Mouse (Mus musculus) MEL-GATA-1-ER (cell line): ENCODE results near the gene Ptpre.
A peak's percentile ranks its signal among the peaks of the same experiment; 100 is the strongest.
"Not testable (repeated sequence)": the region's sequence is repeated elsewhere in the genome, so short reads cannot be mapped to it uniquely, and the experiment has no call there.

Source experiments
- DNase-seq: peaks from one replicate; pipeline ENCODE4 v3.0.0-alpha.2; 2012; ENCODE audit warnings: low read depth; ENCODE audit errors: extremely low read depth

The Ptpre gene

DNA sequence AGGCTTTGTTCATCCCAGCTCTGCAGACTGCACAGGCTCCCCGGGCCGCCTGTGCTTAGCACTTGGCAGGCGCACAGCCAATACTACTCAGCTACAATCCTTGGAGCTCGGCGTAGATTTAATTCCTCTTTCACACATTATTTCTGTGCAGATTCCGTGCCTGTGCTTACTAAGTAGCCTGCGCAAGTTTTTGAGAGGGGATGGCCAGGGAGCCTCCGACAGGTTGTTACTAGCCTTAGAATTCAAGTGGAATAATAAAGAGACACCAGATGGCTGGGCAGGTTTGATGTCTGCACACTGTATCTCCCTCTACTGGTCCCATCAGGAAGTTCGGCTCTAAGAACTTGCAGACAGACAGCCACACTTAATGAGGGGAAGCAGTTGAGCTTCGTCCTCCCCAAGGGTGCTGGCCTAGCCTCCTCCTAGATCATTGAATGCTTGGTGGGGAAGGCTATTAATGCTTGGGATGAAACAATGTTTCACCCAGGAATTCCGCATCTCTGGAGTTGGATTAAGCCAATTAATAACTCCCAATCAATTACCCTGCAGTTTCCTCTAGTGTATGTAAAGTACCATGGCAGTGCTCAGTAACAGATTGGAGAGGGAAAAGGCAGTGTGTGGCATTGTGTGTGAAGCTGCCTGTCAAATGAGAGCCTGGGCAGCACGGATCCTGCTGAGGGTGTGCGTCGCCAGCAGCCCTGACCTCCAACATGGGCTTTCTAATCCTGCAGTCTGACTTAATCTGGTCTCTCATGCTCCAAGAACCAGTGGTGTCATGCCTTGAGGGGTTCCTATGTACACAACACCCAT, 104.6 kb downstream of the Ptpre start:
- peak; percentile 18 for DNase-seq

DNA sequence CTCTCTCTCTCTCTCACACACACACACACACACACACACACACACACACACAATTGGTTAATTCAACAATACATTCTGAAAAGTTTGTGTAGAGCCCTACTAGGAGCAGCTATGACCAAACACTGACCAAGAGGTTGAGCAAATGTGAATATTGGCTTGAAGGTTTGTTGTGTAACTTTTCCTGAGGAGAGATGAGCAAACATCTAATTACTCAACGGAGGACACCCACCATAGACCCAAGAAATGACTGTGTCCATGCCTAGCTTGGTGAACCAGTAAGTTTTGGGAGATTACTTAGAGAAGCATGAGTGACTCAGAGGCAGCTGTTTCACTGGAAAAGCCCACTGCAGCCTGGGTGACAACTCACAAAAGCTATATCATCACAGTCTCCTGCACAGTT, 107.2 kb downstream of the Ptpre start:
- DNase-seq = no peak

DNA sequence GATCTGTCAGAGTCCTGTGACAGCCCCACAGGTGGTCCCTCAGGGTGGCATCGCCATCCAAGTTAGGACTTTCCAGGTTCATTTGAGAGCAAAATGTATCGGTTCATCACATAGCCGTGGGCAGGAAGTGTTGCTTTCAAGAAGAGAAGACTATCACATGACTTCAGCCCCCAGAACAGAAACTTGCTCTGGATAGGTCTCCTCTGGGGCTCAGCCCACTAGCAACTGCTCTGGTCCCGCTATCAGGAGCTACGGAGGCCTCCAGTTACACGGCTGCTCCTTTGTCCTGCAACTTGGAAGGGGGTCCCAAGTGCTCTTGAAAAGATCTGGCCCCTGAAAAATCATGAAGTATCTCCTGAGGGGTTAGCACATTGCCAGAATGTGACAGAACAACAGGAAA, 109.7 kb downstream of the Ptpre start:
- no peak for DNase-seq

DNA sequence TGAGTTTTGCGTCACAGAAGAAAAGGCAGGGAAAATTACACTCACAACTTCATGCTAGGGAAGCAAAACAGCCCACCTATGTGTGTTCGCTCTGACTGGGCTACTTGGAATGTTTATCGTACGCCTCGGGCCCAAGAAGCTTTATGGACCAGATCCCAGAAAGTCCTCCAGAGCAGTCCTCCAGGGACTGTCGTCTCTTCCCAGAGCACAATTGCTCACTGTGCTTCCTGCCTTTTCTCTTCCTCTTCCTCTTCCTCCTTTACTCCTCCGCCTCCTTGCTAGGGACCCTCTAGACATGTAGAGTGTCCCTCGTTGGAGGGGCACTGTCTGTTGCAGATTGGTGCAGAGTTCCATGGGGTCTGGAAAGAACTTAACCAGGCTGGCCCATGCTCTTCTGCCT, 111.5 kb downstream of the Ptpre start:
- no peak for DNase-seq

DNA sequence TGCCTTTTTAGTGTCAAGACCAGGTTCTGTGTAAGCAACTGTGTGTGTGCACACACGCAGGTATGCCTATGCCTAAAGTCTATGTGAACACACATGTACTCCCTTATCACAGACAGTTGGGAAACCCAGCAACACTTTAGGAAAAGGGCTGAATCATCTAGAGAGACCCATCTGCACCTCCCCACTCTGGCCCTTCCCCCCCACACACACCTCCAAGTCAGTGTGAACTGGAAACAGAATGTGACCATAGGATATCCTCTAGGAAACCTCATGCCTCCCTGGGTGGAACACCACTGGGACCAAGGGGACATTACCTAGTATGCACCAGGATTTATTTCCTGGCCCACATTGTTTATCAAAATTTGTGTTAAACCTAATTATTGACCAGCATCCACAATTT, 112.0 kb downstream of the Ptpre start:
- no peak for DNase-seq

DNA sequence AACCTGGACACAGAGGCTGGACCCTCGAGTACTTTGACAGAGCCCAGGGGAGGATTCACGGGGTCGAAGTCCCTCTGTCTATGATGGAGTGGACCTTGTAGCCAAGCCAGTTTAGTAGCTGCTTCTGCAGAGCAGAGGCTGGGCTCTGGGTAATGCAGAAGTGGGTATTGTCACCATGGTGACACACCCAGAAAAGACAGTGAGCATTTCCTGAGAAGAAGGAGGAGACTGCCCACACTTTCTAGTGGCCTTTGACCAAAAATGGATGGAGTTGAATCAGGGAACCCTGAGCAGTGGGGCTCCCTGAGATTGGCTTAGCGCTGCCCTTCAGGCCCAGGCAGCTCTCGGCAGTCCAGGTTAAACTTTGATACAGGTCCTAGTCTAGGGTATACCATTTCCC, 112.8 kb downstream of the Ptpre start:
- DNase-seq = no peak

DNA sequence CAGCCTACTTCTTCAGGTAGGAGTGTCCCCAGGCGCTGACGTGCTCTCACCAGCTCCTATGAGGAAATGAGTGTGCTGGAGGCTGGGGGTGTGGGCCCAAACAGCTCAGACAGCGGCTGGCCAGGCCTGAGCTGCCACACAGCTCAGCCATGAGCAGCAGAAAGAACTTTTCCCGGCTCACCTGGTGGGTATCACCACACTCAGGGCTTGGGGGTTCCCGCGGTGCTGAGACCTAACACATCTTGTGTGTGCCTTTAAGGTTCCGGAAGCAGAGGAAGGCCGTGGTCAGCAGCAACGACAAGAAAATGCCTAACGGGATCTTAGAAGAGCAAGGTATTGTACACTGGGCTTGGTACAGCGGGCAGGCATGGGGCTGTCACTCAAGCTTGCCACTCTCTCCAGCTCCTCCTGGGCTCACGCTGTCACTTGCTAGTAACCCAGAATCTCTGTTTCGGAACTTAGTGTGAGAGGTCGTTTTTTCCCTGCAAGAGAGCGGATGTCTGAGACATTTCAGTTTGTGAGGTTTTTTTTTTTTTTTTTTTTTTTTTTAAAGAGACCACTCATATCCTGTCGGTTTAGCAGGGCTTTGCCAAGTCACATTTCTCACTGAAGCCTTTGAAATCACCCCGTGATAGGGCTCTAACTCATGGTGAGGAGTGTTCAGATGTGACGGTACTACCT, 114.7 kb downstream of the Ptpre start:
- DNase-seq = no peak

DNA sequence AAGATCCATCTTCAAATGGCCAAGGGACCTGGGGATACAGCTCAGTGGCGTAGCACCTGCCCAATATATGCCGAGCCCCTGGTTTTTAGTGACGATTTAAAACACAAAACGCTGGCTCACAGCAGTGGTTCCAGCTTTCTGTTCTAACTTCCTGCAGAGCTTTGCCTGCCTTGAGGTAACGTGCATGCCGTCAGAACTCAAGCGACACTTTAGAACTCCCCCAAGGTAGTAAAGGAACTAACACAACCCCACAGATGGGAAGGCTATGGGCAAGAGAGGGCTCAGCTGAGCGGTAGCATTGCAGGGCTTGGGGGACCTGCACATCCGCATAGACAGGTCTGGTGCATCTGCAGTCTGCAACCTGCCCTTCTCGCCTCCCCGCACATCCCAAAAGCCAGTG, 115.5 kb downstream of the Ptpre start:
- DNase-seq = no peak

DNA sequence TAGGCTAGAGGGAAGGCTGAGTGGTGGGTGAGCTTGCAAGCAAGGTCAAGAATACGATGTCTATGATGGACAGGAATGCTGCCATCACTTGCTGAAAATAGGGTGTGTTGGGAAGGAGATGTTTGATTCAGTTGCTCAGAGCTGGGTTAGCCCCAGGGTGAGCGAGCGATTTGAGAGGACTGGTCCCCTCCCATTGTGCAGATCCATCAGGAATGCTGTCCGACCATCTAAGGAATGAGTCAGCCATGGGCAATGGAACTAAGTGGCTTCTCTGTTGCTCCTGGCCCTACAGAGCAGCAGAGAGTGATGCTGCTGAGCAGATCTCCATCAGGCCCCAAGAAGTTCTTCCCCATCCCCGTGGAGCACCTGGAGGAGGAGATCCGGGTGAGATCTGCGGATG, 116.3 kb downstream of the Ptpre start:
- no peak for DNase-seq

DNA sequence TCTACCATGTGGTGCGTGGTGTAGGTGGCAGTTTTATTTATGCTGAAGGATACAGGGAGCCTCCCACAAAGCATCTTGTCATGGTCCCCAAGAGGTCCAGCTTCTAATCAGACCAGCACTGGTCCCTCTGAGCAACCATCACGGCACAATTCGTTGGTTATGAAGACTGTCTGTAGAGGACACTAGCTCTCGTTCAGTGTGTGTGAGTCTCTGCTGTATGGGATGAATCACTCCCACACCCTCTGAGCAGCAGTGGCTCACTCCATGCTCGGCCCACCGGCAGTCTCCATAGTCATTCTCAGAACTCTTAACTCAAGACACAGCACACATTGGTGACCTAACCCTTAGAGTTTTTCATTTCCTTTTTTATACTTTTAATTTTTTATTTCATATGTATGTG, 117.0 kb downstream of the Ptpre start:
- DNase-seq = no peak

DNA sequence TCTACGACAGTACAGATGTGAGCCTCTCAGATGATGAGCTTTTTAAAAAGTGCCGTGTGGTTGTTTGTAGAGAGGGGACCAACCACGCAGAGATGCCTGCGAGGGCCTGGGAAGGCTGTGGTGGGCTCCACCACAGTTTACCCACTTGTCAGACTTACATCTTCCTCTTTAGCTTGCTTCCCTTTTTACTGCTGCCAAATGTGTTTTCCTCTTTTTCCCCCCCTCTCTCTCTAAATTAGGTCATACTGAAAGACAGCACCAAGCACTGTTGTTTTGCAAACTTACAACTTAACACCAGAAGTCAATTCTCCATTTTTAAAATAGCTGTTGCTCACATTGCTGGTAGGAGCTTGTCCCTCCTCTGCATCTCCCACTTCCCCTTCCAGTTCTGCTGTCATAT, 117.8 kb downstream of the Ptpre start:
- peak; percentile 43 for DNase-seq

DNA sequence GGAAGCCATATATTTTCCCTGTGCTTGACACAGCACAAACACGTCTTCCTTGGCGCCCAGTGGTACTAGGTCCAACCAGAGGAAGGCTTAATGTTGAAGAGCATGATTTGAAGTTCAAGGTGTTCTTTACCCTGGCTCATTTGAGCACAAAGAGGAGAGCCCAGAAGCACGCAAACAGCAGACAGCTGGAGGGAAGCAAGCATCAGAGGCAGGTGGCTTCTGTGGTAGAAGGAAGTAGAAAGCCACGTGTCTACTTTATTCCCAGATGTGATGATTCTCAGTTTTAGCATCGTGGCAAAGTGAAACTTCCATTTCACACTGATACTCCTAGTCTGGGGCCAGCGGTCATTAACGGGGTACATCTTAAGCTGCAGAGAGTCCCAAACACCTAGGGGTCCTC, 120.9 kb downstream of the Ptpre start:
- DNase-seq = no peak

DNA sequence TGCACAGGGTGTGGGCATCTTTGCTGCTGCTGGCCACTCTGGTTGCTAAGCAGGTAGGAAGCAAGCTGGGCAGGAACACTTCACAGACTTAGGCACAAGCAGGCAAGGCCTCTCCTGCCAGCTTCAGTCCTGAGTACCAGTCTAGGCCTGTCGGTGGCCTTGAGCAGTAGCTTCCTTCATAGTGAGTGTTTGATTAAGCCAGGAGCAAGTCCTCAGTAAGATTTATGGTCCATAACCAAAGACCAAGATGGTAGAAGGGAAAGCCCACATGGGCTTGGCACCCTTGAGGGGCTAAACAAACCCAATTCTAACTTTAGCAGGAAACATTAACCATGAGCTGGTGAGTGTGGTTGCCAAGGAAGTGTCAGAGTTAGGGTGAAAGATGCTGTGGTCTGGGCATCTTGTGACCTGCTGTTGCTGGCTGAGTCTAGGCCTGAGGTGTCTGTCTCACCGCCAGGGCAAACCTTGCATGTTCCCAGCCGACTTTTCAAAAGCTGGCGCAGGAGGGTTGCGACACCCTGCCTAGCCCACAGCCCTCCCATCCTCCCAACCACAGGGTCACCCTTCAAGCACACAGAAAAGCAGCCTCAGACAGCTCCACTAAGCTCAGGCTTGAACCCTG, 122.1 kb downstream of the Ptpre start:
- DNase-seq = no peak

DNA sequence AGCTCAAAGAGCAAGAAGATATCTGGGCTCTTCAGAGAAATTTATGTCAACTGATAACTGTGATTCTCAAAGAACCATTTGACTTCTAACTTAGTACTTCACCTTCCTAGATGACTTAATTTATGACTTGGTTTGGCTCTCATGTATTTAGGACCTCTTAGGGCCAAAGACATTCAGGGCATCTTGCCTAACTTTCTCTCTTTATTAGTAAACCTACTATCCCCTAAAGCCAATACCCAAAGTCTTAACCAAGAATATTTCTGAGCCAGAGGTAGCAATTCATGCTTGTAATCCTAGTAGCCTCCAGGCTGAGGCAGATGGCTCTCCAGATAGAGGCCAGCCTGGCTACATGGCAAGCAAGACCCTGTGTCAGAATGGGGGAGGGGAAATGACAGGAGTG, 123.0 kb downstream of the Ptpre start:
- no peak for DNase-seq

DNA sequence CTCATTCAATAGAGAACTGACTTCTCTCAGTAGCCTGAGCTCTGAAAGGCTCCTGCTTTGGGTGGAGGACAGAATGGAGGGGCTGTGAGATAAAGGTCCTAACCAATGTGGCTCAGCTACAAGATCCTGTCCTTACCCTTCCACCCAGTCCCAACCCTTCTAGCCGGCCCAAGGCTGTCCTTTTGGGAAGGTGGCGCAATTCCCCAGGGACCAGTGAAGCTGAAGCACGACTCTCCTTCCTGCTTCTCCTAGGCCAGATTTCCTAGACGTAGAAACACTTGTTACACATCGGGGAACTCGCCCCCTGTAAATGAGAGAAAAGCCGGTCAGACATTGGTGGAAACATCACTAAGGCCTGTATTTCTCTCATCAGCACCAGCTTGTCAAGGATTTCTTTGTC, 126.9 kb downstream of the Ptpre start:
- DNase-seq = no peak

DNA sequence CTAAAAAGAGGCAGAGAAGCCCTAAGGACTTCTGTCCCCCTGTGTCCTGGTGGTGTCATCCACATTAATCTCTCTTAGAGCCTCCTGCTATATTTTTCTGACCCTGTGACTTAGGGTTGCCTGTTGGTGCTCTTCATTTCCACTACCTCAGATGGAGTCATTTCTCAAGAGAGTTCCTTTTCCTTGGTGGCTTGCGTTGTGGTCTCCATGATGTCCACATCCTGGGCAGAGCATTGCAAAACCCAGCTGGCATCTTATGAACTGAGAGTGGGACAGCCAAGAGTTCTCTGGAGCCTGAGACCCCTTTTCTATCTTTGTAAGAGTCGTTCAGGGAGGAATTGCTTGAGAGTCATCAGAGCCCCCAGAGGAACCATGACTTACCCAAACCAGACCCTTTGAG, 129.0 kb downstream of the Ptpre start:
- no peak for DNase-seq

DNA sequence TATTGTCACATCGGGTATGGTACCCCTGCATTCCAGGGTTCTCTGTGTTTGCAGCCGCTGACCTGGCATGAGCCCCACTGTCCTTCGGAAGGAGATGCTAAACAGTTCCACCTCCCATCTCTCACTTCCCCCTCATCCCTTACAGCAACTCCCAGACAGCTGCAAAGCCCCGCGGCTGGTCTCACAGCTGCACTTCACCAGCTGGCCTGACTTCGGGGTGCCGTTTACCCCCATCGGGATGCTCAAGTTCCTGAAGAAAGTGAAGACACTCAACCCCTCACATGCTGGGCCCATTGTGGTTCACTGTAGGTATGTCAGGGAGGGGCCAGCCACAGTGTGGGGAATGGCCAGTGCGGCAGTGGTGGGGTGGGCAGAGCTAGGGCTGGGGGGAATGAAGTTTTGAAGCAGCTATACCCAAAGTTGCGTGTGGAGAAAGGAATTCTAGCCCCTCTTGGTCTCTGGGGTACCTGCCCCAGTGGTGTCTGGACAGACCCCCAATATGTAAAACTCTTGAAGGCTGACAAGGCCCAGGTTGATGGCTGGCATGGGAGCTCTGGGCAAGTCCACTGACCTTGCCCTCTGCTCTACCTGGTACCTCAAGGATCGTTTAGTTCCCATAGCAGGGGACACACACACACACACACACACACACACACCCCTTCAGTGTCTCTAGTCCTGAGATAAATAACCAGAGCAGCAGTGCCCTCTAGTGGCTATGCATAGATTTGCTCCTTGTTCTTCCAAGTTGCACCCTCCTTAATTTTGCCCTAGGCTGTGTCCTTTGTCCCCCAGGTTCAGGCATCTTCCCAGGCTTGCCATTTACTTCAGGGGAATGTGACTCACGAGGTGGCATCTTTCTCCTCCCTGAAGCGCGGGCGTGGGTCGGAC, 131.8 kb downstream of the Ptpre start:
- peak; percentile 47 for DNase-seq

DNA sequence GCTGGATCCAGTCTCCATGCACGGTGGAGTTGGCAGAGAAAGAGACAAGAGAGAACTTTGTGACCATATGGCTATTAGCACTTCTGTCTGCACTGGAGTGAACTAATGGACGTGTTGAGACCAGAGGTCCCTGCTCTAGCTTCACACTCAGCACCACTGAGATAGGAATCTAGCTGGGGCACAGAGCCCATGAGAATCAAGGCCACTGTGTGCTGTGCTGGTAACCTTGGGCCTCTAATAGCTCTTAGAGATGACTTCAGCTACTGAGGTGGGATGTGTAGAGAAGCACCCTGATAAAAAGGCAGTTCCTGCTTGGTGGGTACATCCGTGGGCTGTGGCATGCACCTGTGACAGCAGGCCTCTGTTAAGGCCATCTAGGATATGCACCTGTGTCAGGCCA, 136.3 kb downstream of the Ptpre start:
- no peak for DNase-seq

DNA sequence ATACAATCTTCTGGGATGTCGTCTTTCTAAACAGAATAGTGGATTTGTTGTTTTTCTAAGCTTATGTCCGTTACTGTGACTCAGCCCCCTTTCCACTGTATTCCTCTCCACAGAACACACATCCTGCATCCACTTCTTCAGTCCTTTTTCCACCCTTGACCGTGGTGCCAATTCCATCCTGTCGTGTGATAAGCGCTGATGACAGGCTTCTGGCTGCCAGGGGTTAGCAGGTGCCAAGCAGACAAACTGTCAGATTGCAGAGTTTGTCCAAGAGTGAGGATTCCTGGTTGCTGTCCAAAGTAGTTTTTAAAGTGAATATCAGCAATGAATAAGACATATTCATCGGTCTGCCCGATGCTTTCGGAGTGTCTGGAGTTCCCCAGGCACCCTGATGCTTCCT, 139.4 kb downstream of the Ptpre start:
- no peak for DNase-seq

DNA sequence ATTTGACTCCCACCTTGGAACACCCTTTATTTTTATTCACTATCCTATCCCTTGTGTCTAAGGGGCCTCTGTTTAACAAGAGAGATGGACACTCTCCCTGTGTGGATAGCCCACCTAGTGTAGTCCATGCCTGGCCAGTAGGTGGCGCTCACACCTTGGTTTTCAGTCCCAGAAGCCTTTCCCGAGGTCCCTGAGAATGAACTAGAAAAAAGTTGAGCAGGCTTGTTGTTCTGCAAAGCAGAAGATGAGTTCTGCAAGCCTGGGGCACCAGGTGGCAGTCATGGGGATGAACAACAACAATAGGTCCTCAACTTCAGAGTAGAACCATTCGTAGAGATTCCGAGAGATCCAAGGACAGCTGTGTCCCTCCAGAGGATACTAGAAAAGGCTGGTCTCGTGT, 143.1 kb downstream of the Ptpre start:
- DNase-seq = peak; percentile 36

DNA sequence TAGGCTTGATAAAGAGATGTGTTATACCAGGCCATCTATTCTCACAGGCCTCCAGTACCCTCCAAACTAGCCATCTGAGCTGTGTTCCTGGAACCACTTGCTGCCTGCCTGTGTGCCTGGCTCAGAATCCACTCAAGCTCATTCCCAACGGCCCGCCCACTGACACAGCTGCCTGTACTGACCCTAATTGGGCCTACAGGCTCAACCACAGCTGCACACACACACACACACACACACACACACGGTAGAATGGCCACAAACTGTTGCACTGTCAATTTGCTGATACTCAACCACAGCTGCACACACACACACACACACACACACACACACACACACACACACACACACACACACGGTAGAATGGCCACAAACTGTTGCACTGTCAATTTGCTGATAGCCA, 146.8 kb downstream of the Ptpre start:
- DNase-seq = not testable (repeated sequence)

DNA sequence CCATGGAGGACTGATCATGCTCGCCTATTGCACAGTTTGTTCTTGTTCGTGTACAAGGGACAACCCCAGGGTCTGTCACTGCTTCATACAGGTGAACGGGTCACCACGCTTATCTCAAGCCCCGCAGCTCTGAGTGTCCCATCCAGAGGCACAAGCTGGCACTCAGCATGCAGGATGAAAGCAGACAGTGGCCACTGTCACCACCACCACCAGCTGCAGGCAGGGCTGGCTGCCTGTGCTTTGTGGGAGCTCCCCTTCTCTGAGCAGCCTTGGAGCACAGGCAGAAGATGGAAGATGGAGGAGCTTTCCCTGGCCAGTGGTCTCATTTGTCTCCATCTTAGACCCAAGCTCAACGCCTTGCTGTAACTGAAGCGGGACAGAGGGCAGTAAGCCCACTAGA, 147.7 kb downstream of the Ptpre start:
- DNase-seq = no peak
